Mouse (Mus musculus) heart, postnatal 0 days (tissue): ENCODE measurements around the gene Etfbkmt.

Experiments
- CTCF ChIP-seq: IDR thresholded peaks from 2 replicates; pipeline ENCODE4 v1.5.1; 2016; ENCODE audit warnings: antibody characterized with exemption, control low read depth, low read depth
- EP300 ChIP-seq: IDR thresholded peaks from 2 replicates; pipeline ENCODE4 v1.6.1; 2016; ENCODE audit warnings: antibody characterized with exemption, low read depth

GRCm38 (mm10) chr6:149098993-149099392, 40.7 kb upstream of the Etfbkmt start:
- TF ChIP-seq CTCF = no peak
- TF ChIP-seq EP300 = no peak
